Mouse (Mus musculus): ENCODE data around the gene Ltc4s.

- no peak for TF ChIP-seq CTCF (IDR thresholded peaks at IDR 0.05; ENCODE audit: insufficient read depth, low read depth, low read length)
- no peak for TF ChIP-seq POLR2A (IDR thresholded peaks at IDR 0.05; ENCODE audit: insufficient read depth, low read depth, low read length)
Measured at GRCm38 (mm10) chr11:50210101-50210504, 28.3 kb downstream of the Ltc4s start.
